Mouse (Mus musculus) E14TG2a.4 (cell line): Measurements from ENCODE around the gene Il2rg.

Experiments
- CTCF ChIP-seq: conservative IDR thresholded peaks from 2 replicates; pipeline ENCODE4 v1.5.1; 2014; ENCODE audit warnings: low read length
- POU5F1 ChIP-seq: IDR thresholded peaks from 2 replicates; pipeline ENCODE4 v1.6.1; 2014; ENCODE audit warnings: low read length, borderline replicate concordance

GRCm38 (mm10) chrX:101313625-101314359 is 45.7 kb upstream of the Il2rg start:
- no peak for TF ChIP-seq CTCF
- no peak for TF ChIP-seq POU5F1
